Mouse (Mus musculus) limb, embryonic 11.5 days (tissue): ENCODE results near the gene Sstr3. TPM values are rescaled to one million over a fixed set of nuclear protein-coding genes. Genes with fewer than 3 reads are reported as not detected.
A peak's percentile ranks its signal among the peaks of the same experiment; 100 is the strongest.

Experiments
- ATAC-seq: fragments of 200-750 bp; cut with Nextera tagmentation; 2 replicates; pipeline ENCODE4 v1.8.0; 2017; ENCODE audit warnings: low read depth; ENCODE audit not compliant: insufficient number of reproducible peaks, low FRiP score, low TSS enrichment
- DNase-seq: peaks from one replicate; pipeline ENCODE4 v3.0.0-alpha.2; 2015; ENCODE audit warnings: low spot score
- H3K27ac ChIP-seq: fragments of 300-500 bp; sonication (generic); replicated peaks from 2 replicates; pipeline ENCODE4 v1.5.1; 2014; ENCODE audit warnings: low read depth, mild to moderate bottlenecking, low read length
- H3K27me3 ChIP-seq: fragments of 300-500 bp; sonication (generic); 2 replicates; pipeline ENCODE4 v1.6.1; 2014; ENCODE audit warnings: mild to moderate bottlenecking, low read length, mixed read lengths; ENCODE audit not compliant: control insufficient read depth, insufficient read depth
- H3K36me3 ChIP-seq: fragments of 300-500 bp; sonication (generic); 2 replicates; pipeline ENCODE4 v1.6.1; 2014; ENCODE audit warnings: mild to moderate bottlenecking, low read length, moderate library complexity, mixed read lengths; ENCODE audit not compliant: control insufficient read depth, insufficient read depth
- H3K4me1 ChIP-seq: fragments of 300-500 bp; sonication (generic); 2 replicates; pipeline ENCODE4 v1.6.1; 2014; ENCODE audit warnings: low read length, mixed read lengths; ENCODE audit not compliant: control insufficient read depth, insufficient read depth
- H3K4me2 ChIP-seq: fragments of 300-500 bp; sonication (generic); 2 replicates; pipeline ENCODE4 v1.6.1; 2014; ENCODE audit warnings: low read depth, mild to moderate bottlenecking, moderate library complexity; ENCODE audit not compliant: severe bottlenecking
- H3K4me3 ChIP-seq: fragments of 300-500 bp; sonication (generic); 2 replicates; pipeline ENCODE4 v1.5.1; 2014; ENCODE audit warnings: low read depth, low read length
- H3K9ac ChIP-seq: fragments of 300-500 bp; sonication (generic); 2 replicates; pipeline ENCODE4 v1.6.1; 2014; ENCODE audit warnings: mild to moderate bottlenecking, low read length
- H3K9me3 ChIP-seq: fragments of 300-500 bp; sonication (generic); 2 replicates; pipeline ENCODE4 v1.6.1; 2016; ENCODE audit warnings: low read length; ENCODE audit not compliant: control insufficient read depth
- WGBS: fragments of 180-500 bp; shearing (Covaris S2); extraction: QIAGEN DNeasy Blood & Tissue Kit; methylation state at CpG from one replicate; pipeline ENCODE4 v1.1.7; 2014; 5-methylcytosine and 5-hydroxymethylcytosine counted together
- polyA plus RNA-seq: library from polyadenylated mRNA; unstranded; fragments of >200 nt; fragmentation: Nextera tagmentation; extraction: Ambion mirVana; gene quantifications from 2 replicates; pipeline ENCODE4 v1.2.1, GENCODE M21; 2014

Sstr3 gene
- polyA plus RNA-seq, 1 experiment from 2014 or later, result not detected

DNA sequence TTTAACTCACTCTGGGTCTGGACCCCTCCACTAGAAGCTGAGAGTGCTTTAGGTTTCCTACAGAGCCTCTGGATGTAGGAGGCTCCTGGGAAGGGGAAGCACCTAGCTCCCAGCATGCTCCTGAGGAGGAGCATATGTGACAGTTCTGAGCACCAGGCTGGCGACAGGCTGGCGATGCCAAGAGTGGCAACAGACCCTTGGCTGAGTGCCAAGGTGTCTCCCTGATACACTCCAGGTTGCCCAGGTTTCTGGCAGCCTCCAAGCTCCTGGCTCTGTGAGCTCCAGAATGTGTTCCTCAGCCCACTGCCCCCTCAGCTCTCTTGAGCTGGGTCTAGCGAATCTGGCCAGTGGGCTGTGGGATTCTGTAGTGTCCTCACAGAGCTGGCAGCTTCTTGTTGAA, 2.9 kb downstream of the Sstr3 start:
- Histone ChIP-seq H3K36me3 (no peaks in the 10 kb centered on the region), H3K27me3 (0 out of 2 replicates have a peak, but pooled peaks cover 7% of the 10 kb centered on the region), H3K4me1 (no peaks in the 10 kb centered on the region), H3K9ac (no peak overlapping the region), H3K4me3 (no peak overlapping the region), H3K27ac (no peak overlapping the region), H3K4me2 (no peak overlapping the region), H3K9me3 (no peaks in the 10 kb centered on the region)
- DNase-seq, result no peak
- WGBS, result 83% methylated on average over 3 of the region's 3 CpGs
- ATAC-seq, result no peak

DNA sequence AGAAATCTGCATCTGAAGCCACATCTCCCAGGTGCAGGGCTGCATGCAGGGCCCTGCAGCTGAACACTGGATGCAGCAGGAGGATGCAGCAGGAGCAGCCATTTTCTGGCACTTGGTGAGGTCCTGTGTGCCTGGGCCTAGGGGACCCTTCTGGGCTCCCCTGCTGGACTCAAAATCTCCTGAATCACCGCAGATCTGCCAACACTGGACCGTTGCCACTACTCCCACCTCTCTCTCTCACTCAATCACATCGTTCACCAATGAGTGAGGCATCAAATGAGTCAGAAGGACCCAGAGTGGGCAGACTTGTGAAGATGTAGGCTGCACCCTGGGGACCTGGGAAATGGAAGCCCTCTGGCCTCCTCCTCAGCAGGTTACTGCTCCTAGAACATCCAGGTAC, 3.4 kb downstream of the Sstr3 start:
- no peaks in the 10 kb centered on the region for H3K4me1 ChIP-seq
- WGBS, result 84% methylated on average over 3 of the region's 3 CpGs
- no peak overlapping the region for H3K27ac ChIP-seq
- DNase-seq (no peak), ATAC-seq (no peak)
- H3K9ac ChIP-seq, result no peak overlapping the region
- no peaks in the 10 kb centered on the region for H3K9me3 ChIP-seq
- H3K27me3 ChIP-seq, result 0 out of 2 replicates have a peak, but pooled peaks cover 7% of the 10 kb centered on the region
- H3K36me3 ChIP-seq, result no peaks in the 10 kb centered on the region
- no peak overlapping the region for H3K4me2 ChIP-seq
- H3K4me3 ChIP-seq, result no peak overlapping the region

DNA sequence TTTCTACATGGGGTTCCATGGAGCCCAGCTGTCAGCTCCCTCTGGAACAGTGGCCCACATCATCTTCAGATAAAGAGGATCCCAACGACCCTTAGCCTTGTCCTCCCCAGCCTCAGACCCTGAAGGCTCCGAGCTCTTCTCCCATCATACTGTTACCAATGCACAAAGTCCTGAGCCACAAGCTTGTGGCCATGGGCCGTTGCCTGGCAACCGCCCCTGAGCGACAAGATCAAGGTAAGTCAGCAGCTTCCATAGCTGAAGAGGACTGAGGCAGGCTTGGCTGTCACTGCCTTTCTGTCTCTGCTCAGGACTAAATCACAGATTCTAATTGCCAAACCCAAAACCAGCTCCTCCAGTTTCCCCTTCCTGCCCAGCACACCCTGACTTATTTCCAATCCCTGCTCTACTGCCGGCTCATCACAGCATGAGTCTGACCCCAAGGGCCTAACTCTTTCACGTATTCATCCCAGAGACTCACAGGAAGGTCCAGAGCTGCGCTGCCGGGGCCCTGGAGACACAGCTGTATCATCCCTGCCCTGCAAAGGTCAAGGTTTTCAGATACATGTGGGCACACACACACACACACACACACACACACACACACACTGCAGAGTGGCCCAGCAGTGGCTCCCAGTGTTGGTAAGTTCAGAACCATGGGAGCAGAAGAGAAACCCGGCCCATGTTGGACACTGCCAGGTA, 8.6 kb downstream of the Sstr3 start:
- Histone ChIP-seq H3K36me3 (no peaks in the 10 kb centered on the region), H3K27ac (no peak overlapping the region), H3K27me3 (0 out of 2 replicates have a peak, but pooled peaks cover 1% of the 10 kb centered on the region), H3K4me3 (no peak overlapping the region), H3K9me3 (no peaks in the 10 kb centered on the region), H3K4me2 (no peak overlapping the region), H3K4me1 (peaks cover 8% of the 10 kb centered on the region), H3K9ac (no peak overlapping the region)
- 67% methylated on average over 10 of the region's 10 CpGs for WGBS
- no peak for ATAC-seq
- no peak for DNase-seq

GRCm38 (mm10) chr15:78533346-78533835, 11.1 kb downstream of the Sstr3 start:
- H3K9ac ChIP-seq, result no peak overlapping the region
- H3K36me3 ChIP-seq, result no peaks in the 10 kb centered on the region
- no peak for ATAC-seq

DNA sequence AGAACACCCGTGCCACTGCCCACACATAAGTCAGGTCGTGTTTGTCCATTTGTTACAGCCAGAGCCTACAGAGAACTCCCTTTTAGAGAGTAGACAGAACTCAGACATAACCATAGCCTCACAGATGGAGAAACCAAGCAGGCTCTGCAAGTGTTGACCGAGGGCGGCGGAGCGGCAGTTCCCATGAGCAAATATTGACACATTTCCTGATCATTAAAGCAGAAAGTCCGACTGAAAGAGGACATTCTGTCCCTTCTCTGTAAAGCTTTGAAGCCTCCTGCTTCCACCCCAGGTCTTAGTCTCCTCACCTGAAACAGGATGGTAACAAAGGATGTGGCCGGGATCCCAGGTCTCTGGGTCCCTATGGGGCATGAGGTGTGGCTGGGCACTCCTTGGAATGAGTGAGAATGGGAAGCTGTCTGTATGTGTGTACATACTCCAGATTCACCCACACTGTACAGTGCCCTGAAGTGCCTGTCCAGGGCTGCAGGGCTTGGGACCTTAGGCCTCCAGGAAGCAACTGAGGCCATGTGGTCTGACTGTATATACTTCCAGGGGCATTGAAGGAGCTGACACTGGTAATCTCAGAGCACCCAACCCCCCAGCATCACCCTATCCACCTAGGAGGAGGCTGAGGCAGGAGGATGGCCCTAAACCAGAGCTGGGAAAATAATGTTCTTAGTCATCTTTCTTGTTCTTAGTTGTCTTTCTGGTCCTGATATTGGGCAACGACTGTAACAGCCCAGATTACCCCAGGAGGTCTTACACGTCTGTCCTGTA, 11.7 kb downstream of the Sstr3 start:
- Histone ChIP-seq H3K27ac (no peak overlapping the region), H3K36me3 (no peaks in the 10 kb centered on the region), H3K27me3 (no peaks in the 10 kb centered on the region), H3K4me3 (no peak overlapping the region), H3K4me1 (peaks cover 15% of the 10 kb centered on the region), H3K9ac (peak overlapping the region; percentile 17; the same call in 1 of the 2 replicates), H3K4me2 (no peak overlapping the region), H3K9me3 (no peaks in the 10 kb centered on the region)
- DNase-seq (no peak), ATAC-seq (no peak)
- 70% methylated on average over 10 of the region's 10 CpGs for WGBS

More at GRCm38 (mm10) chr15:78533346-78533835, 11.1 kb downstream of the Sstr3 start:
- 75% methylated on average over 10 of the region's 10 CpGs for WGBS
- H3K4me2 ChIP-seq, result no peak overlapping the region
- H3K27ac ChIP-seq, result no peak overlapping the region
- peaks cover 15% of the 10 kb centered on the region for H3K4me1 ChIP-seq
- DNase-seq, result no peak
- no peaks in the 10 kb centered on the region for H3K9me3 ChIP-seq
- H3K4me3 ChIP-seq, result no peak overlapping the region
- no peaks in the 10 kb centered on the region for H3K27me3 ChIP-seq

- WGBS, result under 1% methylated on average over 25 of the region's 25 CpGs
- H3K27me3 ChIP-seq, result no peaks in the 10 kb centered on the region
- peak overlapping the region; percentile 71; the same call in 1 of the 2 replicates for H3K27ac ChIP-seq
- peak overlapping the region; percentile 47 for H3K4me2 ChIP-seq
- ATAC-seq, result peak; percentile 76
- peak overlapping the region; percentile 24 for H3K4me3 ChIP-seq
- peak; percentile 98 for DNase-seq
- peaks cover 15% of the 10 kb centered on the region for H3K4me1 ChIP-seq
- H3K36me3 ChIP-seq, result no peaks in the 10 kb centered on the region
- H3K9ac ChIP-seq, result peak overlapping the region; percentile 47
- H3K9me3 ChIP-seq, result no peaks in the 10 kb centered on the region
Measured at GRCm38 (mm10) chr15:78531901-78532469, 12.5 kb downstream of the Sstr3 start.

- H3K36me3 ChIP-seq, result no peaks in the 10 kb centered on the region
- WGBS, result 68% methylated on average over 4 of the region's 4 CpGs
- H3K9me3 ChIP-seq, result no peaks in the 10 kb centered on the region
- ATAC-seq, result no peak
- peak overlapping the region; percentile 47; the same call in 1 of the 2 replicates for H3K4me2 ChIP-seq
- no peak overlapping the region; the same call in 1 of the 2 replicates for H3K27ac ChIP-seq
- peaks cover 15% of the 10 kb centered on the region for H3K4me1 ChIP-seq
- H3K9ac ChIP-seq, result peak overlapping the region; percentile 47
- DNase-seq, result no peak
- H3K4me3 ChIP-seq, result peak overlapping the region; percentile 24; the same call in 1 of the 2 replicates
- H3K27me3 ChIP-seq, result no peaks in the 10 kb centered on the region
Measured at GRCm38 (mm10) chr15:78531451-78531720, 13.1 kb downstream of the Sstr3 start.

GRCm38 (mm10) chr15:78530671-78531450, 13.6 kb downstream of the Sstr3 start, which contains the start of gene C1qtnf6:
Gene C1qtnf6 (minus strand): TSS chr15:78531416.
- Histone ChIP-seq H3K27ac (peak within 1 kb of the TSS; percentile 71; the same call in 1 of the 2 replicates), H3K4me1 (peaks cover 15% of the 10 kb centered on the region), H3K4me3 (peak within 1 kb of the TSS; percentile 24), H3K4me2 (peak within 1 kb of the TSS; percentile 47), H3K36me3 (no peaks in the 10 kb centered on the region), H3K27me3 (no peaks in the 10 kb centered on the region), H3K9me3 (no peaks in the 10 kb centered on the region), H3K9ac (peak within 1 kb of the TSS; percentile 47)
- ATAC-seq (no peak), DNase-seq (no peak)
- WGBS, result 71% methylated on average over 17 of the region's 17 CpGs
